Mouse (Mus musculus) midbrain, embryonic 14.5 days (tissue): ENCODE measurements at regions not wholly inside any gene's neighbourhood (a gene's known extent, or its start where the extent isn't known, plus 50 kb on each side); places are given as distances from the start of the nearest gene placed in this dataset.

Experiments
- ATAC-seq: fragments of 200-750 bp; cut with Nextera tagmentation; 2 replicates; pipeline ENCODE4 v1.8.0; 2017; ENCODE audit warnings: moderate number of reproducible peaks, moderate library complexity; ENCODE audit not compliant: low FRiP score, low TSS enrichment
- DNase-seq: peaks from one replicate; pipeline ENCODE4 v3.0.0-alpha.2; 2015
- H3K27ac ChIP-seq: fragments of 300-500 bp; sonication (generic); replicated peaks from 2 replicates; pipeline ENCODE4 v1.5.1; 2014; ENCODE audit warnings: mild to moderate bottlenecking, low read depth, low read length, moderate library complexity
- H3K27me3 ChIP-seq: fragments of 300-500 bp; sonication (generic); 2 replicates; pipeline ENCODE4 v1.6.1; 2014; ENCODE audit warnings: low read length, control low read depth, mixed read lengths; ENCODE audit not compliant: control insufficient read depth, insufficient read depth
- H3K36me3 ChIP-seq: fragments of 300-500 bp; sonication (generic); 2 replicates; pipeline ENCODE4 v1.6.1; 2014; ENCODE audit warnings: low read length, control low read depth; ENCODE audit not compliant: control insufficient read depth, insufficient read depth
- H3K4me1 ChIP-seq: fragments of 300-500 bp; sonication (generic); 2 replicates; pipeline ENCODE4 v1.6.1; 2014; ENCODE audit warnings: mild to moderate bottlenecking, antibody characterized with exemption, low read length, control low read depth; ENCODE audit not compliant: control insufficient read depth, insufficient read depth
- H3K4me2 ChIP-seq: fragments of 300-500 bp; sonication (generic); 2 replicates; pipeline ENCODE4 v1.6.1; 2014; ENCODE audit warnings: mild to moderate bottlenecking, low read length, moderate library complexity
- H3K4me3 ChIP-seq: fragments of 300-500 bp; sonication (generic); replicated peaks from 2 replicates; pipeline ENCODE4 v1.5.1; 2014; ENCODE audit warnings: low read depth, low read length
- H3K9ac ChIP-seq: fragments of 300-500 bp; sonication (generic); replicated peaks from 2 replicates; pipeline ENCODE4 v1.6.1; 2014; ENCODE audit warnings: mild to moderate bottlenecking, low read length, moderate library complexity
- H3K9me3 ChIP-seq: fragments of 300-500 bp; sonication (generic); 2 replicates; pipeline ENCODE4 v1.6.1; 2016; ENCODE audit warnings: low read length, control low read depth, mixed read lengths; ENCODE audit not compliant: control insufficient read depth
- WGBS: fragments of 180-500 bp; shearing (Covaris S2); extraction: QIAGEN DNeasy Blood & Tissue Kit; methylation state at CpG from one replicate; pipeline ENCODE4 v1.1.7; 2014; 5-methylcytosine and 5-hydroxymethylcytosine counted together

GRCm38 (mm10) chr13:99625196-99625595 is 108.9 kb upstream of the Map1b start:
- Histone ChIP-seq H3K4me3 (no peak overlapping the region), H3K9ac (no peak overlapping the region), H3K4me2 (no peak overlapping the region), H3K9me3 (no peaks in the 10 kb centered on the region), H3K27me3 (no peaks in the 10 kb centered on the region), H3K36me3 (no peaks in the 10 kb centered on the region), H3K4me1 (no peaks in the 10 kb centered on the region), H3K27ac (no peak overlapping the region)
- DNase-seq (no peak), ATAC-seq (no peak)
- WGBS: 81% methylated on average over 4 of the region's 4 CpGs

GRCm38 (mm10) chr13:99618332-99618731 is 102.0 kb upstream of the Map1b start:
- H3K4me1 ChIP-seq: no peaks in the 10 kb centered on the region
- no peak overlapping the region for H3K9ac ChIP-seq
- WGBS: 86% methylated on average over 9 of the region's 9 CpGs
- no peak overlapping the region for H3K4me2 ChIP-seq
- no peaks in the 10 kb centered on the region for H3K27me3 ChIP-seq
- H3K9me3 ChIP-seq: no peaks in the 10 kb centered on the region
- no peak overlapping the region for H3K27ac ChIP-seq
- DNase-seq: no peak
- ATAC-seq: no peak
- H3K36me3 ChIP-seq: no peaks in the 10 kb centered on the region
- no peak overlapping the region for H3K4me3 ChIP-seq

GRCm38 (mm10) chr13:99617457-99617856 is 101.1 kb upstream of the Map1b start:
- WGBS: 90% methylated on average over 5 of the region's 5 CpGs
- H3K9ac ChIP-seq: no peak overlapping the region
- H3K27me3 ChIP-seq: no peaks in the 10 kb centered on the region
- no peak for ATAC-seq
- H3K27ac ChIP-seq: no peak overlapping the region
- no peaks in the 10 kb centered on the region for H3K4me1 ChIP-seq
- no peak overlapping the region for H3K4me3 ChIP-seq
- no peak for DNase-seq
- no peaks in the 10 kb centered on the region for H3K36me3 ChIP-seq
- H3K4me2 ChIP-seq: no peak overlapping the region
- no peaks in the 10 kb centered on the region for H3K9me3 ChIP-seq

DNA sequence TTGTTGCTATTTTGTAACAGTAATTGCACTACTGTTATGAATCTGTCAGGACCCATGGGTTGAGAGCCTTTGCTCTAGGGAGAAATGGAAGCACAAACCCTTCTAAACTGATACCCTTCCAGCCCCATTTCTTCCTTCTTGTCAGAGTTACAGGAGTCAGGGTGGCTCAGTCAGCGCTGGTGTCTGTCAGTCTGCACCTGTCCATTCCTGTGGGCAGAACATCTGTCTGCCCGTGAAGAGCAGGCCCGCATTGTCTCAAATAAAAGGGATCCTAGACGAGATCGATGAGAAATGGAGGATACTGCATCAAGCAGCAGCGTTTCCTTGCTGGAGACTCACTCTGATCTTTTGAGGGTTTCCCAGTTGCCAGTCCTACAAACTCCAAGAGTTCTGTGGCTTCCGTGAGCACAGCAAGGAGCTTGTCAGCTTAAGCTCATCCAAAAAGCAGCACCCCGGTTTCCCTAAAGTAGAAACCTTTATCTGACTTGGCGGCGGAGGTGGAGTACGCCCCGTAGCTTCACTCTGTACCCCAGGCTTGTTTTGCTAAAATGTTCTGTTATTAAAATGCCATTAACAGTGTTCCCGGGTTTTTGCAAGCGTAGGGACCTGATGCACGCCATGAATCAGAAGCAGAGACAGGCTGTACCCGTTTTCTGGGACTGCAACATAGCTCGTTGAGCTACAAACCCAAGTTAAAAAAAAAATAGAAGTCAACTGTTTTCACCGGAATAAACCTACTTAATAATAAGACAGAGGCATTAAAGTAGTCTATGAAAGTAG is 95.6 kb upstream of the Map1b start:
- no peaks in the 10 kb centered on the region for H3K27me3 ChIP-seq
- H3K4me2 ChIP-seq: no peak overlapping the region
- H3K4me3 ChIP-seq: no peak overlapping the region
- ATAC-seq (no peak), DNase-seq (no peak)
- no peak overlapping the region for H3K9ac ChIP-seq
- WGBS: 71% methylated on average over 18 of the region's 18 CpGs
- H3K9me3 ChIP-seq: no peaks in the 10 kb centered on the region
- H3K4me1 ChIP-seq: peaks cover 19% of the 10 kb centered on the region
- no peaks in the 10 kb centered on the region for H3K36me3 ChIP-seq
- no peak overlapping the region for H3K27ac ChIP-seq

DNA sequence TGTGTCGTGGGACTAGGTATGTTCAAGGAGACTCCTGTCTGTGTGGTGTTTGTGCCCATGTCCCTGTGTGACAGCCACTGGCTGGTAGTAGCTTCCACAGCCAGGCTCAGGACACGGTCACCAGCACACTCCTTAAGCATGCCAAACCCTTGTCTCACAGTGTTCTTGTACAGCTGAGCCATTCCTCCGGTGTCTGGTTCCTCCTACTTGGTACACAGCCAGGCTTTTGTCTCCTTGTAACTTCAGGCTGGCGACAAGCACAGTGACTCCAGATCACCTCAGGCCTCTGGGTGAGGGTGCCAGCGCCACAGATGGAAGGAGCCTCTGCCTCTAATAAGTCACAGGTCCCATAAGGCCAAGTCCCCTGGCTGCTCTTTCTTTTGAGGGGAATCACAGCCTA is 94.2 kb upstream of the Map1b start:
- 63% methylated on average over 5 of the region's 5 CpGs for WGBS
- DNase-seq (no peak), ATAC-seq (no peak)
- no peaks in the 10 kb centered on the region for H3K27me3 ChIP-seq
- no peak overlapping the region for H3K27ac ChIP-seq
- H3K4me1 ChIP-seq: peaks cover 19% of the 10 kb centered on the region
- no peak overlapping the region for H3K4me3 ChIP-seq
- no peaks in the 10 kb centered on the region for H3K36me3 ChIP-seq
- H3K9ac ChIP-seq: no peak overlapping the region
- H3K4me2 ChIP-seq: no peak overlapping the region
- H3K9me3 ChIP-seq: no peaks in the 10 kb centered on the region

- Histone ChIP-seq H3K36me3 (no peaks in the 10 kb centered on the region), H3K4me2 (peak overlapping the region; percentile 14), H3K4me1 (peaks cover 19% of the 10 kb centered on the region), H3K4me3 (no peak overlapping the region), H3K9ac (no peak overlapping the region), H3K9me3 (no peaks in the 10 kb centered on the region), H3K27ac (peak overlapping the region; percentile 66), H3K27me3 (no peaks in the 10 kb centered on the region)
- ATAC-seq (peak; percentile 50; the same call in 1 of the 2 replicates), DNase-seq (peak; percentile 79)
- WGBS: 13% methylated on average over 9 of the region's 9 CpGs
Measured at GRCm38 (mm10) chr13:99609151-99610146, 93.1 kb upstream of the Map1b start.

DNA sequence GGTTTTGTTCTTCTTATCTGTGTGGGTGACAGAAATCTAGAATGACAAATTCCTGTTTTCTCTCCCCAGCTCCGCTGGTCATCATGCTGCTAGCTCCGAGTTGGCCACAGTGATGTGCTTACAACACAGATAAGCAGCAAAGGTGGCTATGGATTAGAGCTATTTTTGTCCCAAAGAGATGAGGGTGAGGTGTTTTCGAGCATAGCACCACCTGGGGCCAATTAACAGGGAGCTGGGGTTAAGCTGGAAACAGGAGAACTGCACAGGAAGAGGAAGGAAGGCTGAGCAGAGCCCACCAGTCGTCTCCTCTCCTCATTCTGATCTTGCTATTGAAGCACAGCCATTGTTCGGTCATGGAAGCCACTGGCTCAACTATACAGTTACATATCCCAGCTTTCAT is 92.3 kb upstream of the Map1b start:
- no peak overlapping the region for H3K4me2 ChIP-seq
- peaks cover 19% of the 10 kb centered on the region for H3K4me1 ChIP-seq
- H3K4me3 ChIP-seq: no peak overlapping the region
- H3K27ac ChIP-seq: peak overlapping the region; percentile 66
- no peaks in the 10 kb centered on the region for H3K9me3 ChIP-seq
- H3K9ac ChIP-seq: no peak overlapping the region
- no peak for DNase-seq
- ATAC-seq: no peak
- 53% methylated on average over 5 of the region's 5 CpGs for WGBS
- H3K36me3 ChIP-seq: no peaks in the 10 kb centered on the region
- no peaks in the 10 kb centered on the region for H3K27me3 ChIP-seq

GRCm38 (mm10) chr13:99607208-99607607 is 90.9 kb upstream of the Map1b start:
- Histone ChIP-seq H3K27ac (no peak overlapping the region), H3K4me1 (peaks cover 19% of the 10 kb centered on the region), H3K9ac (no peak overlapping the region), H3K4me3 (no peak overlapping the region), H3K36me3 (no peaks in the 10 kb centered on the region), H3K27me3 (no peaks in the 10 kb centered on the region), H3K9me3 (no peaks in the 10 kb centered on the region), H3K4me2 (no peak overlapping the region)
- DNase-seq (no peak), ATAC-seq (no peak)
- WGBS: 91% methylated on average over 6 of the region's 6 CpGs
